Mouse (Mus musculus) kidney, postnatal 4 days (tissue): ENCODE measurements around the gene Zdhhc20.
"Not testable (repeated sequence)": the region's sequence is repeated elsewhere in the genome, so short reads cannot be mapped to it uniquely, and the experiment has no call there.

Experiments
- DNase-seq, 2 experiments: peaks; one replicate each; pipeline ENCODE4 v3.0.0; 2021; ENCODE audit warnings: mixed read lengths in 2 of 2

The Zdhhc20 gene

DNA sequence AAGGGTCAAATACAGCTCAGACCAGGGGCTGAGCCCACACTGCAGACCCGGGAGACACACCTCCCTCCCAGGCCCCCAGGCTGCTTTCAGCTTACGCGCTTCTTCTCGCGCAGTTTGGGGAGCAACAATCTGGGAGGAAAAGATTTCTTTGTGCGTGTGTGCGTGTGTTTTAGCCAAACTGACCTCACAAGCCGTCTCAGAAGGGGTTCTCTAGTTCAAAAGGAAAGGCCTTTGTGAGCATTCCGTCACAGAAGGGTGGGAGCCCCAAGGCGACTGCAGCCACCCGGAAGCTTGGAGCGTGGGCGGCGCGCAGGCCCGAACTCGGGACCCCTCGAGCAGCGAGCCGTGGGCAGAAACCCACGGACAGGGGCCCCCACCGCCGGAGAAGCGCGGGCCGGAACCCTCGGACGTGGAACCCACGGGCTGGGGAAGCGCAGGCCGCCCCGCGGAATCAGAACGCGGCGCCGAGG lies 500 bp downstream of the Zdhhc20 start:
- DNase-seq, result peak; percentile 60 to 74

DNA sequence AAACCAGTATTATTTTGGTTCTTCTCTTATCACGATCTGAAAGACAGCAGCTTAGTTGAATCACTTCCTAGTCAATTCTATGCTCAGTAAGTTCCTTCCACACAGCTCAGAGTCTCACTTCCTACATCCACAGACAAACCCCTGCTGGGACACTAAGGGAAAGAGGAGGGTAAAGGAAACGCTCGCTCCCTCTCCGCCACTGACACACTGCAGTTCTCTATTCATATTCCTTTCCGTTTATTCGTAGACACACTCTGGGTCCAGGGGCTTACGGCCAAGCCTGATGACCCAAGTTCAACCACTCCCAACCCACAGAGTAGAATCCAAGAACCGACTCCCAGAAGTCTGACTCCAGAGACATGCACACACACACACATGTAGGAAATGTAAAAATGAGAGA lies 2.9 kb downstream of the Zdhhc20 start:
- DNase-seq, result peak; percentile 49 to 52

DNA sequence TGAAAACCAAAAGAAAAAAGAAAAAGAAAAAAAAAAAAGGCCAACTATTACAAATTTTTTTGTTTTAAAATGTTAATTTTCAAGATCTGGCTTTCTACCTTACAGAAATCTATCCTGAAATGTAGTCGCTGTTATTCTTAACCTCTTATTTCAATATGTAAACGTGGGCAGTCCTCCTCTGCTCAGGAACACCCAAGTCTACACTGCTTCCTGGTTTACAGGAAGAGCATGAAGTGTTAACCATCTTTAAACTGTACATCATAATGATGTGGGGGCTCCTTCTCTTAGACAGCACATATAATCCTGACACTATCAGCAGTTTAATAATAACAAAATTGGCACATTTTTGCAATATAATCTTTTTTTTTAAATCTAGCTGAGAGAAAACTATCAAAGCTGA lies 4.0 kb downstream of the Zdhhc20 start:
- DNase-seq, result no peak

DNA sequence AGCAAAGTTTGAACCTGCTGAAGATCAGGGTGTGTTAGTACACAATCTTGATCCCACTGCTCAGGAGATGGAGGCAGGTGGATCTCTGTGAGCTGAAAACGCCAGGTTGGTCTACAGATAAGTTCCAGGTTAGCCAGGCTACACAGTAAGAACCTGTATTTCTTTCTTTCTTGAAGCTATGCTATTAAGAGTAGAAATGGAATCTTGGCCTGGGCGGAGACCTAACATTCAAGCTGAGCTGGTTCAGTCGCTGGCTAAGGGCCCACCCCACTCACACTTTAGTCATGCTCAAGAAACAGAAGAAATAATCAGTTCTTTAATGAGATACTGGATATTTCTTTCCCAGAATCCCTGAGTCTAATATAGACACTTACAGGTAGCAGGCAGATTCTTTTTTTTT lies 6.7 kb downstream of the Zdhhc20 start:
- DNase-seq, result no peak

DNA sequence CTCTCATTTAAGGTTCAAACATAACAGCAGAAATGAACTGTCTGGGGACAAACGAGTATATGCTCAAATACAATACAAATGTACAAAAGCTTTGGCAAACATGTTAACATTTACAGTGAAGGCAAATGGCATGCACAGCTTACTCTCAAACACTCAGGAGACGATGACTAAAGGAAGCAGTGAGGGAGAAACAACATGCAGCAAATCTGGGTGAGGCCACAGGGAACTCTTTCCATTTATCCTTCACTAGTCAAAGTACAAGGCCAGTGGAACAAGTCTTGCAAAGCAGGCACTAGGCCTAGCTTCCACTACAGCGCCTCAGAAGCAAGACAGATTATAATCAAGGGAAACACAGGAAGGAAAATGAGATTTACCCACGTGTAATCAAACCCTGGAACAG lies 7.4 kb downstream of the Zdhhc20 start:
- DNase-seq, result no peak

- peak; percentile 25 to 61 for DNase-seq
These were observed 8.3 kb downstream of the Zdhhc20 start for GRCm38 (mm10) chr14:57881793-57882192.

DNA sequence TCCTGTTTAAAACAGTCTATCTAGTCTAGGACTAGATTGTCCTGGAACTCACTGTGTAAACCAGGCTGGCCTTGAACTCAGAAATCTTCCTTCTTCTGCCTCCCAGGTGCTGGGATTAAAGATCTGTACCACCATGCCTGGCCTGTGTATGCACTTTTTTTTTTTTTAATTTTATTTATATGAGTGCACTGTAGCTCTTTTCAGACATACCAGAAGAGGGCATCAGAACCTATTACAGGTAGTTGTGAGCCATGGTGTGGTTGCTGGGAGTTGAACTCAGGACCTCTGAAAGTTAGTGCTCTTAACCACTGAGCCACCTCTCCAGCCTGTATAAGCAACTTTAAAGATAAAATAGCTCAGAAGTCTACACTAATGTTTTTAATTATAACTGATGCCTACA lies 9.0 kb downstream of the Zdhhc20 start:
- DNase-seq, result no peak

DNA sequence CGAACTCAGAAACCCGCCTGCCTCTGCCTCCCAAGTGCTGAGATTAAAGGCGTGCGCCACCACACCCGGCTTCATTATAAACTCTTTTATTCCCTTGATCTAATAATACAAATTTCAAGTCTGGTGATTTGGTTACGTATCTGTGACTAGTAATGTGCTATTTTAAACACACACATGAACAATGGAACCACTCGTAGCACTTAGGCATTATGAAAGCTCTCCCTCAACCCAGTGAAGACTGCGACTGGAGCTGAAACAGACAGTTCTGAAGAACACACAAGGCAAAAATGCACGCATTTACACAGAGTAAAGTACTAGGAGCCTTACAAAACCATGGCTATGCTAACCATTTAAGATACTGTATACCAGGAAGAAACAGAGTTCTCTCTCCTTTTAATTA lies 12.2 kb downstream of the Zdhhc20 start:
- no peak for DNase-seq

DNA sequence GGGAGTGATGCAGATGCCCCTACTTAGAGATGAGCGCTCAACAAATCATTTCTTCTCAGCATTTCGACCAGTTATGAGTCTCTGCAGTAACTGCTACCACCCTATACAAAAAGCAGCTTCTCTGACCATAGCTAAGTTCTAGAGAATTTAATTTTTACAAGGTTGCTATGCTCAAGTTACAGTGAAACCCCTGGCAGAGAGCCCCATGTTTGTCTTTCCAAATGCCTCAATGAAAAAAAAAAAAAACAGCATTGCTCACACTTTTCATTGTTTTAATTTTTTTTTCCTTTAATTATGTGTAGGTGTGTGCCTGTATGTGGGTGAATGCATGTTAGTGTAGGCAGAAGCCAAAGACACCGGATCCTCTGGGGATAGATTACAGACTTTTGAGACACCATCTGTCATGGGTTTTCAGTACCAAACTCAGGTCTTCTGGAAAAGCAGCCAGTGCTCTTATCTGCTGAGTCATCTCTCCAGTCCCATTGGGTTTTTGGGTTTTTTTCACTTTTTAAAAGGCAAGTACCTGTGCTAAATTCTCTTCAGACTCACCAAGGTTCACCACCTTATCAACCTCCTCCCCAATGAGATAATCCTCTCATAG lies 23.3 kb downstream of the Zdhhc20 start:
- DNase-seq, result no peak

GRCm38 (mm10) chr14:57865256-57865655 lies 24.8 kb downstream of the Zdhhc20 start:
- DNase-seq, result no peak

GRCm38 (mm10) chr14:57863129-57863528 lies 26.9 kb downstream of the Zdhhc20 start:
- peak in 1 of 2 experiments; percentile 9 for DNase-seq

DNA sequence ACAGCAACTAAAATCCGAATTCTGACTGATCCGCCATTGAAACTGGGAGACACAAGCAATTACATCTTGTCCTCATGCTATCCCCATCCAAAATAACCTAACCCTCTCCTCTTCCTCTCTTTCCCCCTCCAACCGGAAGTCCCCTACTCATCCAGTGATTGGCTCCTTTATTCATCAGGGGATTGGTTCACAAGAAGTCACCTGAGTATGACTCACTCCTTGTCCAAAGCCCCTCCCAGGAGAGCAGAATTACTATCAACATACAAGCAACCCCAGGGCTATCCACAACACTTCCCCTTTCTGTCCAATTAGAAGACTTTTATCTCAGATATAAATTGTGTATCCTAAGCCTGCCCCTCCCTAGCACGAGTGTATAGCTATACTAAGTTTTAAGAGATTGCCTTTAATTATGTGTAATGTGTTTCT lies 28.1 kb downstream of the Zdhhc20 start:
- DNase-seq, result no peak

DNA sequence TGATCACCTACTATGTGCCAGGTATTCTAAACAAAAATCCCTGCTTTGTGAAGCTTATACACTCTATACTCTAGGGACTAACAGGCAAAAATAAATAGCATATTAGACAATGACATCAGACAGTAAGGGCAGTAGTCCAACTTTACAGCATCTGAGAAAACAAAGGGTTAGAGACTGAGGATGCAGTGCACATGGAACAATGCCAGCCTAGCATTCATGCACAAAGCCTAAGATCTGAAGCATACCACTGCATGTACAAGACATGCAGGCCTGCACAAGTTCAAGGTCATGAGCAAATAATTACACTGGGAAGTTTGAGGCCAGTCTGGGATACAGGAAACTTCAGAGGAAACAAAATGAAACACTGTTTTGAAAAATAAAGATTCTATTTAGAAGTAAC lies 30.6 kb downstream of the Zdhhc20 start:
- peak; percentile 6 to 21 for DNase-seq

DNA sequence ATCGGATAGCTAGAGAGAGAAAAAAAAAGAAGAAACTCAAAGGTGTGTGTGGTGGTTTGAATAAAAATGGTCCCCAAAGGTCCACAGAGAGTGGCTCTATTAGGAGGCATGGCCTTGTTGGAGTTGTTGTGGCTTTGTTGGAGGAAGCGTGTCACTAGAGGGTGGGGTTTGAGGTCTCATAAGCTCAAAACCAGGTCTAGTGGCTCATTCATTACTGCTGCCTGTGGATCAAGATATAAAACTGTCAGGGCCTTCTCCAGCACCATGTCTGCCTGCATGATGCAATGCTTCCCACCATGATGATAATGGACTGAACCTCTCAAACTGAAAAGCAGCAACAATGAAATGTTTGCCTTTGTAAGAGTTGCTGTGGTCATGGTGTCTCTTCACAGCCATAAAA lies 31.5 kb downstream of the Zdhhc20 start:
- no peak for DNase-seq

- not testable (repeated sequence) for DNase-seq
These were observed 34.0 kb downstream of the Zdhhc20 start for GRCm38 (mm10) chr14:57856037-57856436.

GRCm38 (mm10) chr14:57852961-57853360 lies 37.1 kb downstream of the Zdhhc20 start:
- no peak for DNase-seq

- no peak for DNase-seq
These were observed 39.7 kb downstream of the Zdhhc20 start for GRCm38 (mm10) chr14:57850330-57850729.

- no peak for DNase-seq
These were observed 41.4 kb downstream of the Zdhhc20 start for GRCm38 (mm10) chr14:57848646-57849045.

DNA sequence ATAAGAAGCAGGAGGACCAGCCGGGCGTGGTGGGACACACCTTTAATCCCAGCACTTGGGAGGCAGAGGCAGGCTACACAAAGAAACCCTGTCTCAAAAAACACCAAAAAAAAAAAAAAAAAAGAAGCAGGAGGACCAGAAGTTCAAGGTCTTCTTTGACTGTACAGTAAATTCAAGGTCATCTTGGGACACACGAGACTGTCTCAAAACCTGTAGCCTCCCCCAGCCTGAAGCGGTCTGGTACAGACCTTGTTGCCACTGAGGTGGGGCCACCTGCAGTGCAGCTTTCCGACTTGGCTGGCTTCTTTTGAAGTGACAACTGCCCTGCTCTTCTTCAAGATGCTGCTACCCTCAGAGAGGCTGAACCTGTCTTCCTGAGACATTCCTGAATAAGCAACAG lies 42.0 kb downstream of the Zdhhc20 start:
- DNase-seq, result not testable (repeated sequence)

GRCm38 (mm10) chr14:57844535-57844934 lies 45.5 kb downstream of the Zdhhc20 start:
- no peak for DNase-seq

DNA sequence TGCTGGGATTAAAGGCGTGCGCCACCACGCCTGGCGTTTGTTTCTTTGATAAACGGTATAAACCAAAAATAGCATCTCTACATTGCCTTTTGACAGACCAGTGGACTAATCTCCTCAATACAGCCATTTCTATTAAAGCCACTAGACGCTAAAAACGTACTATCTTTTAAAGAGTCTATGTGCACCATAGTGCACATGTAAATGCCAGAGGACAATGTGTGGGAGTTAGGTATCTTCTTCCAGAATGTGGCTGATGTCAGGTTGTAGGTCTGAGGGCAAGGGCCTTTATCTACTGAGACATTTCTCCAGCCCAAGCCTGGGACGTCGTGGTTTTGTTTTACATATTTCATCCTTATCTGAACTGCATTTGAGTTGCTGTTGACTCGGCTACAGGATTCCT lies 54.9 kb downstream of the Zdhhc20 start:
- DNase-seq, result no peak

- no peak for DNase-seq
These were observed 56.5 kb downstream of the Zdhhc20 start for GRCm38 (mm10) chr14:57833526-57833925.

- DNase-seq, result no peak
These were observed 62.8 kb downstream of the Zdhhc20 start for GRCm38 (mm10) chr14:57827284-57827683.

- peak; percentile 95 to 97 for DNase-seq
These were observed 64.0 kb downstream of the Zdhhc20 start, which contains the start of the genes Ska3 and Mrpl57 for GRCm38 (mm10) chr14:57825788-57826751. Ska3 (minus strand) TSS chr14:57826185. Mrpl57 (plus strand) TSS chr14:57826234.
